In genomic region chr11:62047817-62048640, GRCm38 (mm10) we compare ENCODE assay signal across 8 mouse cellular contexts.
DNase-seq lines count a peak whose midpoint lies in the region; TF ChIP-seq lines count a peak whose summit lies in the region.
"Had no signal": no experiment of that assay in that cellular context is flagged by ENCODE, and none has a peak within 500 bp of the region (broad histone marks: within the 10 kb centered on the region; RNA-seq: fewer than 3 reads in every experiment).

No protein-coding gene starts in this region.

- peaks cover 4% of the 10 kb centered on the region for H3K4me1 ChIP-seq in ES-Bruce4 (ENCODE audit: control insufficient read depth, insufficient read depth, low read length)
- peaks cover 21% of the 10 kb centered on the region for H3K4me1 ChIP-seq in small intestine, adult 2 months (ENCODE audit: control insufficient read depth, insufficient read depth, insufficient read length, low read length)
- H3K4me1 ChIP-seq: midbrain, embryonic 12.5 days had no signal

- WGBS in small intestine, adult 2 months, result 22% methylated on average over 9 of the region's 9 CpGs

- TF ChIP-seq CTCF in ES-Bruce4 (IDR thresholded peaks at IDR 0.05; ENCODE audit: low read depth, low read length), result peak; percentile 76
- TF ChIP-seq CTCF in small intestine, adult 2 months (IDR thresholded peaks at IDR 0.05; ENCODE audit: extremely low read depth, insufficient read length, insufficient replicate concordance, low read depth, low read length), result peak; percentile 81; the same call in 1 of the 2 replicates

- no peak for TF ChIP-seq EP300 in ES-Bruce4 (IDR thresholded peaks at IDR 0.05; ENCODE audit: insufficient read depth, low read depth, low read length)

- H3K4me3 ChIP-seq in ES-Bruce4 (ENCODE audit: low read depth, low read length), result no peak overlapping the region
- no peak overlapping the region for H3K4me3 ChIP-seq in small intestine, adult 2 months (ENCODE audit: low read depth, low read length)
- H3K4me3 ChIP-seq: midbrain, embryonic 12.5 days had no signal

- DNase-seq in WW6 (ENCODE audit: low read depth, low spot score), result peak; percentile 43
- peak; percentile 80 to 88 for DNase-seq in cerebellum, postnatal 25 days
- DNase-seq in gastrocnemius, postnatal 10 days, result peak; percentile 66
- DNase-seq in kidney, postnatal 25 days, result peak; percentile 78 to 84
- DNase-seq in lung, postnatal 10 days, result peak; percentile 81

- H3K27me3 ChIP-seq in ES-Bruce4 (ENCODE audit: control insufficient read depth, insufficient read depth, low read length, poor library complexity, severe bottlenecking), result no peaks in the 10 kb centered on the region
- no peaks in the 10 kb centered on the region for H3K27me3 ChIP-seq in small intestine, adult 2 months (ENCODE audit: control insufficient read depth, insufficient read depth, low read length)

- H3K9ac ChIP-seq in ES-Bruce4 (ENCODE audit: low read depth, poor library complexity, severe bottlenecking), result no peak overlapping the region
- H3K9ac ChIP-seq: midbrain, embryonic 12.5 days had no signal

- no peaks in the 10 kb centered on the region for H3K9me3 ChIP-seq in ES-Bruce4 (replicated peaks; ENCODE audit: control insufficient read depth, insufficient read depth, low read length, poor library complexity, severe bottlenecking)
- H3K9me3 ChIP-seq: midbrain, embryonic 12.5 days had no signal

- no peak overlapping the region for H3K27ac ChIP-seq in ES-Bruce4 (ENCODE audit: insufficient read depth, low read length)
- no peak overlapping the region for H3K27ac ChIP-seq in small intestine, adult 2 months (ENCODE audit: insufficient read depth, low read depth, low read length)
- H3K27ac ChIP-seq: midbrain, embryonic 12.5 days had no signal

- no peaks in the 10 kb centered on the region for H3K36me3 ChIP-seq in ES-Bruce4 (ENCODE audit: control insufficient read depth, insufficient read depth, low read length, poor library complexity, severe bottlenecking)
- no peaks in the 10 kb centered on the region for H3K36me3 ChIP-seq in small intestine, adult 2 months (ENCODE audit: control insufficient read depth, insufficient read depth, low read length)
- H3K36me3 ChIP-seq: midbrain, embryonic 12.5 days had no signal

- no peak for TF ChIP-seq POLR2A in ES-Bruce4 (IDR thresholded peaks at IDR 0.05; ENCODE audit: insufficient read depth, low read length)
- no peak for TF ChIP-seq POLR2A in small intestine, adult 2 months (IDR thresholded peaks at IDR 0.05; ENCODE audit: low read depth, low read length)
